Mouse (Mus musculus) CH12.LX (cell line): Measurements from ENCODE around the gene Zbp1. TPM values are rescaled to one million over a fixed set of nuclear protein-coding genes. Genes with fewer than 3 reads are reported as not detected.

Experiments used
- DNase-seq: peaks from one replicate; pipeline ENCODE4 v3.0.0-alpha.2; 2013; ENCODE audit errors: extremely low read depth
- H3K27ac ChIP-seq: 2 replicates; pipeline ENCODE4 v1.5.1; 2012; ENCODE audit warnings: low read depth, mild to moderate bottlenecking, control low read depth, moderate library complexity; ENCODE audit not compliant: insufficient read depth
- H3K27me3 ChIP-seq: replicated peaks from 2 replicates; pipeline ENCODE3; 2012; ENCODE audit warnings: inconsistent platforms
- H3K36me3 ChIP-seq, 2 experiments: replicated peaks in 1 of 2; 2 replicates each; pipeline versions ENCODE3 to v1.6.1; 2012; ENCODE audit warnings: inconsistent platforms in 1 of 2, low read length in 1 of 2, mild to moderate bottlenecking in 1 of 2, mixed read lengths in 1 of 2, moderate library complexity in 1 of 2; ENCODE audit not compliant: control insufficient read depth in 1 of 2, insufficient read depth in 1 of 2
- H3K4me1 ChIP-seq, 2 experiments: 2 replicates each; pipeline ENCODE4 v1.6.1; 2012; ENCODE audit warnings: inconsistent platforms in 1 of 2, moderate library complexity in 1 of 2; ENCODE audit not compliant: insufficient read depth in 2 of 2, control insufficient read depth in 1 of 2
- H3K4me2 ChIP-seq: 2 replicates; pipeline ENCODE4 v1.6.1; 2012; ENCODE audit warnings: low read depth, mild to moderate bottlenecking, control low read depth; ENCODE audit not compliant: poor library complexity, insufficient read depth, severe bottlenecking
- H3K4me3 ChIP-seq, 3 experiments: fragments of 150-350 bp in 1 of 3; sonication (generic) in 1 of 3; replicated peaks in 1 of 3; 2 replicates each; pipeline versions ENCODE3 to v1.5.1; 2011 to 2012; ENCODE audit warnings: low read depth in 2 of 3, low read length in 2 of 3, mild to moderate bottlenecking in 2 of 3, moderate library complexity in 2 of 3, control low read depth in 1 of 3, improper control_type of control experiment in 1 of 3, inconsistent platforms in 1 of 3, mixed read lengths in 1 of 3; ENCODE audit not compliant: poor library complexity in 1 of 3
- H3K79me2 ChIP-seq: replicated peaks from 2 replicates; pipeline ENCODE4 v1.6.1; 2012; ENCODE audit warnings: mild to moderate bottlenecking, moderate library complexity; ENCODE audit not compliant: control insufficient read depth, poor library complexity, insufficient read depth, severe bottlenecking; ENCODE audit errors: extremely low read depth
- H3K9ac ChIP-seq: 2 replicates; pipeline ENCODE4 v1.6.1; 2012; ENCODE audit warnings: low read depth, mild to moderate bottlenecking, control low read depth, moderate library complexity; ENCODE audit not compliant: insufficient read depth
- H3K9me3 ChIP-seq: replicated peaks from 2 replicates; pipeline ENCODE3; 2012; ENCODE audit warnings: low read length, inconsistent platforms, mixed read lengths
- CHD1 ChIP-seq: IDR thresholded peaks from 2 replicates; pipeline ENCODE4 v1.6.1; 2012; ENCODE audit warnings: low read depth, low read length, improper control_type of control experiment, inconsistent platforms
- HCFC1 ChIP-seq: IDR thresholded peaks from 2 replicates; pipeline ENCODE4 v1.6.1; 2012; ENCODE audit warnings: low read depth, mild to moderate bottlenecking, inconsistent platforms, low read length, improper control_type of control experiment
- KAT2A ChIP-seq: IDR thresholded peaks from 2 replicates; pipeline ENCODE4 v1.6.1; 2012; ENCODE audit warnings: low read length, improper control_type of control experiment, inconsistent platforms; ENCODE audit not compliant: insufficient replicate concordance
- MEF2A ChIP-seq: IDR thresholded peaks from 2 replicates; pipeline ENCODE4 v1.6.1; 2014; ENCODE audit warnings: low read depth, mild to moderate bottlenecking, inconsistent platforms, low read length, improper control_type of control experiment, borderline replicate concordance
- MXI1 ChIP-seq: IDR thresholded peaks from 2 replicates; pipeline ENCODE4 v1.6.1; 2011; ENCODE audit warnings: mild to moderate bottlenecking, low read depth, low read length, improper control_type of control experiment
- MYC ChIP-seq: IDR thresholded peaks from 2 replicates; pipeline ENCODE4 v1.6.1; 2011; ENCODE audit warnings: low read depth, mild to moderate bottlenecking, improper control_type of control experiment, low read length
- NELFE ChIP-seq: IDR thresholded peaks from 2 replicates; pipeline ENCODE4 v1.6.1; 2011; ENCODE audit warnings: low read depth, low read length, improper control_type of control experiment
- PAX5 ChIP-seq: IDR thresholded peaks from 2 replicates; pipeline ENCODE4 v1.6.1; 2012; ENCODE audit warnings: low read length, inconsistent platforms, mixed read lengths
- POLR2A ChIP-seq: IDR thresholded peaks from 2 replicates; pipeline ENCODE4 v1.6.1; 2011; ENCODE audit warnings: low read depth, mild to moderate bottlenecking, improper control_type of control experiment, low read length
- SIN3A ChIP-seq: IDR thresholded peaks from 2 replicates; pipeline ENCODE4 v1.6.1; 2012; ENCODE audit warnings: low read length, improper control_type of control experiment, inconsistent platforms
- SMC3 ChIP-seq: IDR thresholded peaks from 2 replicates; pipeline ENCODE4 v1.6.1; 2011; ENCODE audit warnings: low read depth, low read length, improper control_type of control experiment
- TBP ChIP-seq: conservative IDR thresholded peaks from 2 replicates; pipeline ENCODE4 v1.6.1; 2011; ENCODE audit warnings: low read depth, low read length, improper control_type of control experiment
- TCF12 ChIP-seq: IDR thresholded peaks from 2 replicates; pipeline ENCODE4 v1.6.1; 2014; ENCODE audit warnings: low read depth, mild to moderate bottlenecking, inconsistent platforms, low read length, improper control_type of control experiment
- UBTF ChIP-seq: IDR thresholded peaks from 2 replicates; pipeline ENCODE4 v1.6.1; 2012; ENCODE audit warnings: low read depth, mild to moderate bottlenecking, inconsistent platforms, low read length, improper control_type of control experiment, moderate library complexity
- USF2 ChIP-seq: conservative IDR thresholded peaks from 2 replicates; pipeline ENCODE4 v1.6.1; 2011; ENCODE audit warnings: low read depth, low read length, improper control_type of control experiment
- ZKSCAN1 ChIP-seq: IDR thresholded peaks from 2 replicates; pipeline ENCODE4 v1.6.1; 2012; ENCODE audit warnings: low read depth, inconsistent platforms, low read length, improper control_type of control experiment, borderline replicate concordance
- ZMIZ1 ChIP-seq: IDR thresholded peaks from 2 replicates; pipeline ENCODE4 v1.6.1; 2012; ENCODE audit warnings: low read depth, mild to moderate bottlenecking, inconsistent platforms, low read length, improper control_type of control experiment
- dilution Hi-C: fragments of 300-500 bp; cut with MboI; formaldehyde crosslinking; loops from 2 replicates; pipeline ENCODE4 v1.14.3; 2020; ENCODE audit warnings: low sequenced_read_pairs; ENCODE audit not compliant: extremely low pct_unique_long_range_greater_than_20kb, extremely low pct_ligation_motif_present
- in situ Hi-C: fragments of 300-500 bp; cut with MboI; formaldehyde crosslinking; loops from 3 replicates; pipeline ENCODE4 v1.14.3; 2019; ENCODE audit warnings: low sequenced_read_pairs, low pct_ligation_motif_present, low pct_unique_long_range_greater_than_20kb, mixed read lengths
- polyA plus RNA-seq: library from polyadenylated mRNA; unstranded; fragments of >175 nt; gene quantifications from 2 replicates; pipeline ENCODE4 v1.2.1, GENCODE M21; 2012; ENCODE audit warnings: low read depth; ENCODE audit not compliant: insufficient read length
- total RNA-seq, 2 experiments: library from RNA; depleted of rRNA; stranded (reverse); fragments of 300-350 nt in 1 of 2; fragments of >200 nt in 1 of 2; gene quantifications; 2 replicates each; pipeline ENCODE4 v1.2.3; 2012 to 2014

Gene Zbp1
- total and polyA plus RNA-seq, 3 experiments, result 8.1 to 9.8 (median 8.7) TPM

DNA sequence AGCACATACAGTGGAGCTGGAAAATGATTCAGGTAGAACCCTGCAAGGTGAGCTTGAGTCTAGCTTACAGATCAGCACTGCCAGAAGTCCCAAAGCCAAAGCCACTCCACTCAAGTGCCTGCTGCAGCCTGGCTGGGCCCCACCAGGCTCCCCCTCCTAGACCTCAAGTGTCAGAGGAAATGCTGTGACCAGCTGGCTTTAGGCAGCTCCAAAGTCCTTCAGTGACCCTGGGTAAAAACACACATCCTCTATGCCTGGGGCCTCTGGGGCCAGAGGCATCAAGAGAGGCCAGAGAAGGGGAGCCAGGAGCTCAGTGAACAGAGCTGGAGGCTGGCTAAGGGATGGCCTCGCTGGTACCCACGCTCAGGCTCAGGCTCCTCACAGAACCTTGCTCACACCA, 31.7 kb upstream of the Zbp1 start:
- no peak overlapping the region for H3K27ac ChIP-seq
- no peaks in the 10 kb centered on the region for H3K27me3 ChIP-seq
- TF ChIP-seq POLR2A (no peak), PAX5 (no peak), MEF2A (no peak), SMC3 (no peak), MXI1 (no peak), NELFE (no peak), USF2 (no peak), ZKSCAN1 (no peak), MYC (no peak), TCF12 (no peak), TBP (no peak), CHD1 (no peak), KAT2A (no peak), SIN3A (no peak), HCFC1 (no peak), ZMIZ1 (no peak)
- no peaks in the 10 kb centered on the region for H3K9me3 ChIP-seq
- peaks cover 26 to 70% of the 10 kb centered on the region in 2 experiments for H3K4me1 ChIP-seq
- in situ Hi-C loops (no loop called here), dilution Hi-C loops (no loop called here)
- no peak overlapping the region for H3K4me3 ChIP-seq
- no peak for DNase-seq
- H3K79me2 ChIP-seq, result peaks cover 35% of the 10 kb centered on the region
- no peak overlapping the region for H3K9ac ChIP-seq
- peaks cover 0 to 12% of the 10 kb centered on the region in 2 experiments for H3K36me3 ChIP-seq
- no peak overlapping the region for H3K4me2 ChIP-seq

DNA sequence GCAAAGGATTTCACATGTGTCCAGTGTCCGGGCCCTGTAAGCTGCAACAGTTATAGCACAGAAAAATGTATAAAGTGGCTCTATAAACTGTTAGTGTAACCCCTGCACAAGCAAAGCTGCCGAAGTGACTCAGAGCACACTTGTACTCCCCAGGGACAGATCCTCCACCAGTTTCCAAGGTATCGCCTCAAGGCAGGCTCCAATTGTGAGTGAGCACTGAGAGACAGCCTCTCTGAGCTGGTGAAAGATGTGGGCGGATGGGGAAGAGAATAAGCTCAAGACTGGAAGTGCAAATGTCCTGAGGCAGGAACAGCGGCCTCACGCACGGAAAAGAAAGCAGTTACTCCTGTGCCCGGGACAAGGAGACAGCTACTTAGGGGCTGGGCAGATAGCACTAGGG, 31.2 kb upstream of the Zbp1 start:
- H3K27me3 ChIP-seq, result no peaks in the 10 kb centered on the region
- dilution Hi-C loops (no loop called here), in situ Hi-C loops (no loop called here)
- H3K9me3 ChIP-seq, result no peaks in the 10 kb centered on the region
- DNase-seq, result no peak
- H3K4me2 ChIP-seq, result no peak overlapping the region
- H3K9ac ChIP-seq, result no peak overlapping the region
- no peak overlapping the region for H3K4me3 ChIP-seq
- H3K27ac ChIP-seq, result no peak overlapping the region
- peaks cover 26 to 70% of the 10 kb centered on the region in 2 experiments for H3K4me1 ChIP-seq
- H3K36me3 ChIP-seq, result peaks cover 0 to 10% of the 10 kb centered on the region in 2 experiments
- peaks cover 37% of the 10 kb centered on the region for H3K79me2 ChIP-seq
- TF ChIP-seq UBTF (no peak), NELFE (no peak)
